Mouse (Mus musculus): ENCODE measurements around the gene Ptprg. TPM values are rescaled to one million over a fixed set of nuclear protein-coding genes. Genes with fewer than 3 reads are reported as not detected.
"Not testable (repeated sequence)": the region's sequence is repeated elsewhere in the genome, so short reads cannot be mapped to it uniquely, and the experiment has no call there.

The Ptprg gene
- total and polyA plus RNA-seq, 2 experiments from 2014 or later: 28.5 to 88.7 TPM

DNA sequence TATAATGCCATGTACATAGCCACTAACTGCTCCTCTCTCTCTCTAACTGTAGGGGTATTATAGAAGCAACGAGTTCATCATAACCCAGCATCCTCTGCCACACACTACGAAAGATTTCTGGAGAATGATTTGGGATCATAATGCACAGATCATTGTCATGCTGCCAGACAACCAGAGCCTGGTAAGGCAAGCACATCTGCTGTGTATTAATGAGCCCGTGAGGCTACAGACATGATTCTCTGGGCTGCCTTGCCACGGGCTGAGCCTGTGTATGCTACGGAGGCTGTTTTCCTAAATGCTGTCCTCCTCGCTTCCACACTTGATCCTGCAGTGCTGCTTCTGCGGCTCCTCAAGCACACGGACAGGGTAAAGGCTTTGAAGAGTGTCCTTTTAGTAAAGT, 667.2 kb downstream of the Ptprg start:
- no peaks in the 10 kb centered on the region for H3K27me3 ChIP-seq (ENCODE audit: insufficient read depth, low read length)
- no peaks in the 10 kb centered on the region for H3K4me1 ChIP-seq (ENCODE audit: insufficient read depth)
- no peak overlapping the region for H3K27ac ChIP-seq (ENCODE audit: low read depth, low read length)
- no peak for TF ChIP-seq CTCF (IDR thresholded peaks at IDR 0.05; ENCODE audit: low read depth)
- H3K4me2 ChIP-seq (ENCODE audit: low read depth): no peak overlapping the region
- no peak overlapping the region for H3K4me3 ChIP-seq (ENCODE audit: low read depth, low read length)
- ATAC-seq (peak; percentile 50; the same call in 1 of the 2 replicates), DNase-seq (peak; percentile 47)
- no peak overlapping the region for H3K9ac ChIP-seq
- no peaks in the 10 kb centered on the region for H3K9me3 ChIP-seq (ENCODE audit: low read length)
- H3K36me3 ChIP-seq (ENCODE audit: insufficient read depth): 0 out of 2 replicates have a peak, but pooled peaks cover 4% of the 10 kb centered on the region
- WGBS: 43% methylated on average over 8 of the region's 8 CpGs

DNA sequence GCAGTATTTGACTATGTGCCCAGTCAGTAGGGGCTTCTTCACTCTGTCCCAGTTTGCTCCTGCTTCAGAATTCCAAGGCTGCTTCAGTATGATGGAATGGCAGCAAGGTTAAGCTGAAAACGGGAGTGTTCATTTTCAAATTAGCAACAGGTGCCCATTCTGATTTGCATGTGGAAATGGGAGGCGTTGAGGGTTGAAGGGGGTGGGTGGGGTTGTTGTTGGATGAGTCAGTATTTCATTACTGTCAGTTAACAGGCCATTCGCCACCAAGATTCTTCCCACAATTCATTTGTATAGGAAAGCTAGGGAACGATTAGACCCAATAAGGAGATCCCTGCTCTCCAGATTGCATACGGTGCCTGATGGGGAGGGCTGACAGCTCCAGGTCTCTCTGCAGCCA, 668.2 kb downstream of the Ptprg start:
- no peak for ATAC-seq
- no peak for DNase-seq
- Histone ChIP-seq H3K9me3 (ENCODE audit: low read length) (no peaks in the 10 kb centered on the region), H3K4me2 (ENCODE audit: low read depth) (no peak overlapping the region), H3K27ac (ENCODE audit: low read depth, low read length) (no peak overlapping the region), H3K4me1 (ENCODE audit: insufficient read depth) (no peaks in the 10 kb centered on the region), H3K4me3 (ENCODE audit: low read depth, low read length) (no peak overlapping the region), H3K36me3 (ENCODE audit: insufficient read depth) (peaks cover 11% of the 10 kb centered on the region), H3K27me3 (ENCODE audit: insufficient read depth, low read length) (no peaks in the 10 kb centered on the region), H3K9ac (no peak overlapping the region)
- 42% methylated on average over 5 of the region's 5 CpGs for WGBS
- TF ChIP-seq CTCF (IDR thresholded peaks at IDR 0.05; ENCODE audit: low read depth): no peak

DNA sequence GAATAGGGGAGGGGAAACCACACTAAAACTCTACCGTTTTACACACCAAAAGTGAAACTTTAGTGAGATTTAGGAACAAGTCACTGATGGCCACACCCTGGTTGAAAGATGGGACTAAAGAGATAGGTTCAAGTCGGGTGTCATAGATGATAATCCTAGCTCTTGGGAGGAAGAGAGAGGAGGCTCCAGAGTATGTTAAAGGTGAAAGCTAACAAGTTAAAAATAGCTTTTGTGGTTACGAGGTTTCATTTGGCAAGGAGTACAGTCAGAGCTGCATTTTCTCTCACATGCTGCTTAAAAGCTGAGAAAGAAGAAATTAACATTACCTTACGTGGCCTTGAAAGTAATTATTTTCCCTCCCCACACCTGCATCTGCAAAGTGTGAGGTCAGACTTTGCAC, 690.4 kb downstream of the Ptprg start:
- H3K27ac ChIP-seq (ENCODE audit: low read depth, low read length): no peak overlapping the region
- no peaks in the 10 kb centered on the region for H3K27me3 ChIP-seq (ENCODE audit: insufficient read depth, low read length)
- H3K4me3 ChIP-seq (ENCODE audit: low read depth, low read length): no peak overlapping the region
- no peak for TF ChIP-seq CTCF (IDR thresholded peaks at IDR 0.05; ENCODE audit: low read depth)
- H3K36me3 ChIP-seq (ENCODE audit: insufficient read depth): no peaks in the 10 kb centered on the region
- no peaks in the 10 kb centered on the region for H3K9me3 ChIP-seq (ENCODE audit: low read length)
- DNase-seq (no peak), ATAC-seq (no peak)
- H3K4me2 ChIP-seq (ENCODE audit: low read depth): no peak overlapping the region
- WGBS: 69% methylated on average over 4 of the region's 4 CpGs
- H3K4me1 ChIP-seq (ENCODE audit: insufficient read depth): no peaks in the 10 kb centered on the region
- no peak overlapping the region for H3K9ac ChIP-seq

DNA sequence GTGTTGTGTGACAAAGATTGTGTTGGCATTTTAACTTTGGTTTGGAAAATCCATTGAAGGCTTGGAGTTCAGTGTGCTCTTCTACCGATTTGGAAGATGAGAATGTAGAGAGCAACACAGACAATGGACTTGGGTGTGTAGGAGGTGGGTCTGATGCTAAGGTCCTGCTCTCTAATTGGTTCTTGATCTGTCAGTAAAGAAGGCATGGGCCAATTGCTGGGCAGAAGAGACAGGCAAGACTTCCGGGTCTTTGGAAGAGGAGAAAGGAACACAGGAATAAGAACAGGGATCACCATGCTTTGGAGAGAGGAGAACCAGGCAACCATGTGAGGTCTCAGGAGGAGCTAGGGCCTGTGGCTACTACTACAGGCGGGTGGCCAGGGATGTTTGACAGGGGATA, 722.7 kb downstream of the Ptprg start:
- no peaks in the 10 kb centered on the region; the same call in 1 of the 2 replicates for H3K27me3 ChIP-seq (ENCODE audit: insufficient read depth, low read length)
- H3K9ac ChIP-seq: no peak overlapping the region
- H3K9me3 ChIP-seq (ENCODE audit: low read length): no peaks in the 10 kb centered on the region
- H3K4me1 ChIP-seq (ENCODE audit: insufficient read depth): no peaks in the 10 kb centered on the region
- no peak overlapping the region for H3K4me2 ChIP-seq (ENCODE audit: low read depth)
- no peak for TF ChIP-seq CTCF (IDR thresholded peaks at IDR 0.05; ENCODE audit: low read depth)
- ATAC-seq (no peak), DNase-seq (no peak)
- WGBS: 73% methylated on average over 3 of the region's 3 CpGs
- no peak overlapping the region for H3K27ac ChIP-seq (ENCODE audit: low read depth, low read length)
- no peaks in the 10 kb centered on the region for H3K36me3 ChIP-seq (ENCODE audit: insufficient read depth)
- H3K4me3 ChIP-seq (ENCODE audit: low read depth, low read length): no peak overlapping the region

DNA sequence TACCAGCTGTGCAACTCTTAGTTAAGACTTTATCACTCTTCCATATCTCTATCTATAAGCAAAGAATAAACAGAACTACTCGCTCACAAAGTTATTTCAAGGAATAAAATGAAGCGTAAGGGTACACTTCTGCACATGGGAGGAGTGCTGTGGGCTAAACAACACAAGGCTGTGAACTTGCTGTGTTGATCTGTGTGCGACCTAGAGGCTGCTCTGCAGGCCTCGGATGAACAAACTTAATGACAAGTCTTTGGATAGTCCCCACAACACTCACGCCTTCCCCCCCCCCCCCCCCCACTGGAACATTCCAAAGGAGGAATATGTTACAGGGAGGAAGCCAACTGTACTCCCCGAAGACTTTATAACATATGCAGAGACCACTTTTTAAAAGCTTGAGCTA, 730.3 kb downstream of the Ptprg start, which contains the start of gene Gm49355:
TSS of gene Gm49355 (plus strand) at position 336 of the 400 bp plus-strand sequence.
- no peak for ATAC-seq
- H3K27me3 ChIP-seq (ENCODE audit: insufficient read depth, low read length): no peaks in the 10 kb centered on the region

DNA sequence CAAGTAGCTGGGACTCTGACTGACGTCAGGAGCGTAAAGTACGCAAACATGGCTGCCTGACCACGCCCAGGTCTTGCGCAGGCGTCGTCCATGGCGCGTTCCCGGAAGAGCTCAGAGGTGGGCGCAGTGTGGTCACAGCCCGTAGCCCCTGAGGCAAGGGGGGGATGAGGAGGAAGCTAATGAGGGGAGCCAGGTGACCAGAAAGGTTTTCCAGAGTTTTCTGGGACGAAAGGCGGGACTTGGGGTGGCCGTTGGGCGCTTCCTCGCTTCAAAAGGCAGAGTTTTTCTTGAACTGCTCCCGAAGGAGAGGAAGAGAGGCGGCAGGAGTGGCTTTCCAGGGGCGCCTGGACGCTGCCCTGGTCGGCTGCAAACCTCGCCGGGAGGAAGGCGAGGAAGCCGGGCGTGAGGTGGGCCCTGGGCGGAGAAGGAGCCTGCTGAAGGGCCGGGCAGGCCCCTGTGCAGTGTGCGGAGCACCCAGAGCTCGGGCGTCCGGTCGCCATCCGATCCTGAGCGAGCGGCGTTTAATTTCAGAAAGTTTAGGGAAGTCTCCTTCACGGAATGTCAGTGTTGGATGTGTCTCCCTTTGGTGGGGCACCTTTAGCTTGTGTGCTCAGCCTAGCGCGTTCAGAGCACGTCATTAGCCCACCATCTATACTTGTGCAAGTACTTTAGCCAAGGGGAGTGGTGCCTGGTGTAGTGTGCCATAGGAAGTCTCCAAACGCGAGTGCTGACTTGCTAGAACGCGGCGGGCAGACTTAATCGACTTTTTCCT, 731.0 kb downstream of the Ptprg start, which contains the start of gene 3830406C13Rik:
TSS of gene 3830406C13Rik (plus strand) at position 33 of the 772 bp plus-strand sequence.
- under 1% methylated on average over 48 of the region's 48 CpGs for WGBS
- H3K27ac ChIP-seq (ENCODE audit: low read depth, low read length): peak within 1 kb of the TSS; percentile 74
- ATAC-seq (peak; percentile 99), DNase-seq (peak; percentile 91)
- H3K36me3 ChIP-seq (ENCODE audit: insufficient read depth): no peaks in the 10 kb centered on the region
- 0 out of 2 replicates have a peak, but pooled peaks cover 4% of the 10 kb centered on the region for H3K4me1 ChIP-seq (ENCODE audit: insufficient read depth)
- H3K9ac ChIP-seq: peak within 1 kb of the TSS; percentile 71
- TF ChIP-seq CTCF (IDR thresholded peaks at IDR 0.05; ENCODE audit: low read depth): peak; percentile 38; the same call in 1 of the 2 replicates
- H3K27me3 ChIP-seq (ENCODE audit: insufficient read depth, low read length): no peaks in the 10 kb centered on the region
- H3K4me2 ChIP-seq (ENCODE audit: low read depth): peak within 1 kb of the TSS; percentile 74
- H3K9me3 ChIP-seq (ENCODE audit: low read length): no peaks in the 10 kb centered on the region
- H3K4me3 ChIP-seq (ENCODE audit: low read depth, low read length): peak within 1 kb of the TSS; percentile 71

More for the DNA sequence above, 730.3 kb downstream of the Ptprg start, which contains the start of gene Gm49355:
- Histone ChIP-seq H3K9ac (peak within 1 kb of the TSS; percentile 71), H3K27ac (ENCODE audit: low read depth, low read length) (peak within 1 kb of the TSS; percentile 74), H3K36me3 (ENCODE audit: insufficient read depth) (no peaks in the 10 kb centered on the region), H3K4me2 (ENCODE audit: low read depth) (peak within 1 kb of the TSS; percentile 74), H3K4me3 (ENCODE audit: low read depth, low read length) (peak within 1 kb of the TSS; percentile 71), H3K4me1 (ENCODE audit: insufficient read depth) (0 out of 2 replicates have a peak, but pooled peaks cover 4% of the 10 kb centered on the region), H3K9me3 (ENCODE audit: low read length) (no peaks in the 10 kb centered on the region)
- WGBS: 78% methylated on average over 6 of the region's 6 CpGs
- TF ChIP-seq CTCF (IDR thresholded peaks at IDR 0.05; ENCODE audit: low read depth): no peak
- no peak for DNase-seq

DNA sequence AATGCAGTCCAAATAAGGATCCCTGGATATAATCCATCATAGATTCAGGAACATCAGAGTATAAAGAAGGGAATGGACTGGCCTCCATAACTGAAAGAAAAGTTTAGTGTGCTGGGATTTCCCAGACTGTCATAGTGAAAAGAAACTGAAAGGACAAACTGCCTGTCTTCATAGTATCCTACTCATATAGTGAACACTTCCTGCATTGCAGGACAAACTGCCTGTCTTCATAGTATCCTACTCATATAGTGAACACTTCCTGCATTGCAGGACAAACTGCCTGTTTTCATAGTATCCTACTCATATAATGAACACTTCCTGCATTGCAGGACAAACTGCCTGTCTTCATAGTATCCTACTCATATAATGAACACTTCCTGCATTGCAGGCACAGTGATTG, 736.4 kb downstream of the Ptprg start:
- ATAC-seq; H3K27ac ChIP-seq (ENCODE audit: low read depth, low read length); H3K36me3 ChIP-seq (ENCODE audit: insufficient read depth); H3K4me1 ChIP-seq (ENCODE audit: insufficient read depth); DNase-seq; H3K4me2 ChIP-seq (ENCODE audit: low read depth); H3K9ac ChIP-seq; H3K4me3 ChIP-seq (ENCODE audit: low read depth, low read length); H3K9me3 ChIP-seq (ENCODE audit: low read length); H3K27me3 ChIP-seq (ENCODE audit: insufficient read depth, low read length): not testable (repeated sequence)

Other genes starting within 250 kb of the Ptprg start
- gene Gm3839, start 196.8 kb upstream of the Ptprg start, total RNA-seq (2014; rRNA removed): 0.62 and 3.3 TPM in 2 replicates
- gene Gm3839, start 196.8 kb upstream of the Ptprg start, polyA plus RNA-seq (2015; fragmentation: Nextera tagmentation; extraction: Ambion mirVana): 1.1 and 1.2 TPM in 2 replicates